Mouse (Mus musculus) stomach, embryonic 14.5 days (tissue): ENCODE measurements at regions not wholly inside any gene's neighbourhood (a gene's known extent, or its start where the extent isn't known, plus 50 kb on each side); places are given as distances from the start of the nearest gene placed in this dataset.

ENCODE experiments used
- ATAC-seq: fragments of 200-750 bp; cut with Nextera tagmentation; 2 replicates; pipeline ENCODE4 v1.8.0; 2017; ENCODE audit warnings: low read depth, moderate TSS enrichment; ENCODE audit not compliant: insufficient number of reproducible peaks, insufficient read depth, low FRiP score
- H3K27ac ChIP-seq: fragments of 300-500 bp; sonication (generic); 2 replicates; pipeline ENCODE4 v1.5.1; 2014; ENCODE audit warnings: mild to moderate bottlenecking, low read length, moderate library complexity, mixed read lengths
- H3K27me3 ChIP-seq: fragments of 300-500 bp; sonication (generic); 2 replicates; pipeline ENCODE4 v1.6.1; 2014; ENCODE audit warnings: low read length, control low read depth, mixed read lengths; ENCODE audit not compliant: control insufficient read depth, insufficient read depth
- H3K36me3 ChIP-seq: fragments of 300-500 bp; sonication (generic); 2 replicates; pipeline ENCODE4 v1.6.1; 2014; ENCODE audit warnings: mild to moderate bottlenecking, control low read depth, low read length, moderate library complexity, mixed read lengths; ENCODE audit not compliant: control insufficient read depth, insufficient read depth
- H3K4me1 ChIP-seq: fragments of 300-500 bp; sonication (generic); 2 replicates; pipeline ENCODE4 v1.6.1; 2014; ENCODE audit warnings: low read length, control low read depth, mixed read lengths; ENCODE audit not compliant: control insufficient read depth, insufficient read depth
- H3K4me2 ChIP-seq: fragments of 300-500 bp; sonication (generic); replicated peaks from 2 replicates; pipeline ENCODE4 v1.6.1; 2014; ENCODE audit warnings: low read depth, low read length, control low read depth
- H3K4me3 ChIP-seq: fragments of 300-500 bp; sonication (generic); 2 replicates; pipeline ENCODE4 v1.5.1; 2014; ENCODE audit warnings: low read depth, low read length, control low read depth
- H3K9ac ChIP-seq: fragments of 300-500 bp; sonication (generic); replicated peaks from 2 replicates; pipeline ENCODE4 v1.6.1; 2014; ENCODE audit warnings: low read depth, mild to moderate bottlenecking, control low read depth, low read length, moderate library complexity, mixed read lengths
- H3K9me3 ChIP-seq: fragments of 300-500 bp; sonication (generic); 2 replicates; pipeline ENCODE4 v1.6.1; 2016; ENCODE audit warnings: low read depth, low read length, control low read depth; ENCODE audit not compliant: control insufficient read depth
- WGBS: fragments of 180-500 bp; shearing (Covaris S2); extraction: QIAGEN DNeasy Blood & Tissue Kit; methylation state at CpG from one replicate; pipeline ENCODE4 v1.1.7; 2014; 5-methylcytosine and 5-hydroxymethylcytosine counted together

DNA sequence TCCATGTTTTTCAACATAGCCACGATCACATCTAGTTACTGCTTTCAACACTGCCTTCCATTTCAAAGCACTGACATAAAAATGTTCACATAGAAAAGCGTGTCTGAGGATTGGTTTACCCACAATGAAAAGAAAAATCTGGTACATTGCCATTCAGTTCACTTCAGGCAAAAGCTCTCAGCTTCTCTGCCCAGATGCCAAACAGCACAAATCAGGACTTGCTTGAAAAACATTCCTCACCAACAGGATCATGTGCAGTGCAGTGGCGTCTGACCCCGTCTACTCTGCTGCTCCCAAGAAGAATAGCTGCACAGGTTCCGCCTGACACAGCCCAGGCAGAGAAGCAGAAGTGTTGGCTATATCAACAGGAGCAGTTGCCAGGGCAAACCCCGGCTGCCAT, 684.0 kb downstream of the Efnb2 start:
- no peak overlapping the region for H3K4me3 ChIP-seq
- ATAC-seq: no peak

DNA sequence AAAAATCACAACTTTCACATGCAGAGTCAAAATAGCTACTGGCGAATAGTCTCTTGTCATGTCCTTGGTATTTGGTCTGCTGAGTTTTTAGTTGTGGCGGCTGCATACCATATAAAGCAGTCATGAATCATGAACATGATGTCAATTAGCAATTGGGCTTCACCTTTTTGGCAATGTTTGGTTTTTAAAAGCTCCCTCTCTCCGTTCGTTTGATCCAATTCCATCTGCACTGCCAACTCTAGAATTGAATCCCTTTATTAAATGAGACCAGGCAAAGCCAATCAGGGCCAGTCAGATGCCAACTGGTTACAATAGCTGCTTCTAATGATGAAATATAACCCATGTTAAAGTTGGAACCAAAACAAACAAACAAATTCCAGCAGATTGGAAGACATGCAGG, 687.3 kb downstream of the Efnb2 start:
- no peaks in the 10 kb centered on the region for H3K27me3 ChIP-seq
- H3K27ac ChIP-seq: no peak overlapping the region
- H3K4me1 ChIP-seq: no peaks in the 10 kb centered on the region
- no peaks in the 10 kb centered on the region for H3K36me3 ChIP-seq
- no peak overlapping the region for H3K9ac ChIP-seq
- no peak overlapping the region for H3K4me2 ChIP-seq
- ATAC-seq: no peak
- no peaks in the 10 kb centered on the region for H3K9me3 ChIP-seq
- 83% methylated on average over 4 of the region's 4 CpGs for WGBS
- no peak overlapping the region for H3K4me3 ChIP-seq

More for the DNA sequence above, 684.0 kb downstream of the Efnb2 start:
- Histone ChIP-seq H3K27me3 (no peaks in the 10 kb centered on the region), H3K9me3 (no peaks in the 10 kb centered on the region), H3K9ac (no peak overlapping the region), H3K27ac (no peak overlapping the region), H3K4me2 (no peak overlapping the region), H3K4me1 (no peaks in the 10 kb centered on the region), H3K36me3 (no peaks in the 10 kb centered on the region)
- 65% methylated on average over 6 of the region's 6 CpGs for WGBS

GRCm38 (mm10) chr8:7964276-7964675, 696.8 kb downstream of the Efnb2 start:
- Histone ChIP-seq H3K27ac (no peak overlapping the region), H3K9ac (no peak overlapping the region), H3K36me3 (no peaks in the 10 kb centered on the region), H3K4me2 (no peak overlapping the region), H3K4me3 (no peak overlapping the region), H3K4me1 (no peaks in the 10 kb centered on the region), H3K9me3 (no peaks in the 10 kb centered on the region), H3K27me3 (no peaks in the 10 kb centered on the region)
- WGBS: 86% methylated on average over 2 of the region's 2 CpGs
- no peak for ATAC-seq

DNA sequence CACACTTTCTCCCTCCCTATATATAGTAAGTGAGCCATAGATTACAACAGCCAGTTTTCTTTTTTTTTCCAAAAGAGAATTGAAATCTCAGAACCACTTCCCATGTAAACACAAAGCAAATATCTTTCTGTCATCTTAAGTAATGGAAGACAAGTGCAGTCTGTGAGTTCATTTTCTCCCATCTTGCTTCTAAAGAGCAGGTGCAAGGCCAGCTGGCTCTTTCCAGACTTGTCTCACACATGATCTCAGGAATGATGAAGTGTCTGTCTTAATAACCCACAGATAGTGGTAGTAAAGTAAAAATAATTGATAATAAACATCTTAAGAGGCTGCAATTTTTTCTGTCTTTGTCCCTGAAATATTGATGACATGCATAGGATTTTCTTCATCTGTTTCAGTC, 704.3 kb downstream of the Efnb2 start:
- H3K27me3 ChIP-seq: no peaks in the 10 kb centered on the region
- no peaks in the 10 kb centered on the region for H3K9me3 ChIP-seq
- H3K9ac ChIP-seq: no peak overlapping the region
- ATAC-seq: no peak
- no peak overlapping the region for H3K27ac ChIP-seq
- H3K36me3 ChIP-seq: no peaks in the 10 kb centered on the region
- H3K4me2 ChIP-seq: no peak overlapping the region
- no peaks in the 10 kb centered on the region for H3K4me1 ChIP-seq
- H3K4me3 ChIP-seq: no peak overlapping the region

- H3K4me3 ChIP-seq: no peak overlapping the region
- no peak overlapping the region for H3K9ac ChIP-seq
- ATAC-seq: no peak
- no peaks in the 10 kb centered on the region for H3K9me3 ChIP-seq
- H3K36me3 ChIP-seq: no peaks in the 10 kb centered on the region
- WGBS: 81% methylated on average over 3 of the region's 3 CpGs
- no peak overlapping the region for H3K27ac ChIP-seq
- no peaks in the 10 kb centered on the region for H3K4me1 ChIP-seq
- no peaks in the 10 kb centered on the region for H3K27me3 ChIP-seq
- H3K4me2 ChIP-seq: no peak overlapping the region
Measured at GRCm38 (mm10) chr8:7954851-7955250, 706.2 kb downstream of the Efnb2 start.

DNA sequence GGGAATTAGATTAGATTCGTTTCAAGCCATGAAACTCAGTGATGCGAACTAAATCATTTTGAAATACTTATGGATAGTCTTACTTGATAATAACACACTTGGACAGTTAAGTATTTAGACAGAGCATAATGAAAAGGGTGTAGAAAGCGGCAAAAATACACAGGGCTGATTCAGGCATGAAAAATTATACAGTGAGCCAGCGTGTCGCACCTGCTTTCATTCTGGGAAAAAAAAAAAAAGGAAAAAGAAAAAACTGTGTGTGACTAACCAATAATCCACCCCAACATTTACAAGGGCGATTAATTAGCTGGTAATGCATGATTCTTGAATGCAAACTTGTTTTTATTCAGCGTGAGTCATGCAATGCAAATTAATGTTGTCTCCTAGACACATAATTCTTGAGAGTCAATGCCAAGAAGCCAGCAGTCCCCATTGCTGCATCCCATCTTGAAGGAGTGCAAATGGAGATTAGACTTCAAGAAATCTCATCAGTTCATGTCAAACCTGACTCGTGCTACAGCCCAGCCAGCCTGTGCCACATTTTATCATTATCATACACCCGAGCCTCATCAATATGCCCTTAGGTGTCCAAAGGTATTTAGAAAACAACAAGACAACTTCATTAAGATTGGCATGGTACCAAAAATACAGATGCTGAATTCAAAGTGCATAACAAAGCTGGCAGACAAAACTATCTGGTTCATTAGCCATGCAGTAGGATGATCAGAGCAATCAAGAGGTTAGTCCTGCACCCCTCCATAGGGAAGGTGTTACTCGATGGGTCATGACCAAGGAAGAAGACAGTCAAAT, 714.9 kb downstream of the Efnb2 start:
- Histone ChIP-seq H3K4me2 (no peak overlapping the region), H3K9ac (no peak overlapping the region), H3K27me3 (no peaks in the 10 kb centered on the region), H3K27ac (no peak overlapping the region), H3K9me3 (no peaks in the 10 kb centered on the region), H3K4me1 (no peaks in the 10 kb centered on the region), H3K36me3 (no peaks in the 10 kb centered on the region), H3K4me3 (no peak overlapping the region)
- WGBS: 85% methylated on average over 10 of the region's 10 CpGs
- no peak for ATAC-seq

- ATAC-seq: no peak
- no peak overlapping the region for H3K4me2 ChIP-seq
- 89% methylated on average over 2 of the region's 2 CpGs for WGBS
- H3K36me3 ChIP-seq: no peaks in the 10 kb centered on the region
- H3K27me3 ChIP-seq: no peaks in the 10 kb centered on the region
- no peak overlapping the region for H3K27ac ChIP-seq
- H3K9me3 ChIP-seq: no peaks in the 10 kb centered on the region
- no peaks in the 10 kb centered on the region for H3K4me1 ChIP-seq
- no peak overlapping the region for H3K9ac ChIP-seq
- H3K4me3 ChIP-seq: no peak overlapping the region
Measured at GRCm38 (mm10) chr8:7936596-7936995, 724.4 kb downstream of the Efnb2 start.

- Histone ChIP-seq H3K9ac (no peak overlapping the region), H3K27ac (no peak overlapping the region), H3K4me1 (0 out of 2 replicates have a peak, but pooled peaks cover 2% of the 10 kb centered on the region), H3K9me3 (no peaks in the 10 kb centered on the region), H3K4me2 (no peak overlapping the region), H3K36me3 (no peaks in the 10 kb centered on the region), H3K27me3 (no peaks in the 10 kb centered on the region), H3K4me3 (no peak overlapping the region)
- ATAC-seq: no peak
- 41% methylated on average over 8 of the region's 8 CpGs for WGBS
Measured at GRCm38 (mm10) chr8:7919416-7919815, 741.6 kb downstream of the Efnb2 start.

- Histone ChIP-seq H3K27me3 (no peaks in the 10 kb centered on the region), H3K9me3 (no peaks in the 10 kb centered on the region), H3K4me3 (no peak overlapping the region), H3K9ac (no peak overlapping the region), H3K4me2 (no peak overlapping the region), H3K27ac (no peak overlapping the region), H3K4me1 (no peaks in the 10 kb centered on the region), H3K36me3 (no peaks in the 10 kb centered on the region)
- 61% methylated on average over 3 of the region's 3 CpGs for WGBS
- ATAC-seq: no peak
Measured at GRCm38 (mm10) chr8:7894338-7894737, 766.7 kb downstream of the Efnb2 start.
